Mouse (Mus musculus) hindbrain, postnatal 0 days (tissue): ENCODE results near the gene Mutyh. TPM values are rescaled to one million over a fixed set of nuclear protein-coding genes. Genes with fewer than 3 reads are reported as not detected.

Source experiments
- ATAC-seq: fragments of 200-750 bp; cut with Nextera tagmentation; 2 replicates; pipeline ENCODE4 v1.8.0; 2017; ENCODE audit warnings: mild to moderate bottlenecking, moderate TSS enrichment, moderate library complexity
- DNase-seq: peaks from one replicate; pipeline ENCODE4 v3.0.0-alpha.2; 2015; ENCODE audit warnings: low spot score
- H3K27ac ChIP-seq: fragments of 300-500 bp; sonication (generic); 2 replicates; pipeline ENCODE4 v1.5.1; 2014; ENCODE audit warnings: mild to moderate bottlenecking
- H3K27me3 ChIP-seq: fragments of 300-500 bp; sonication (generic); 2 replicates; pipeline ENCODE4 v1.6.1; 2014; ENCODE audit warnings: low read length, mixed read lengths; ENCODE audit not compliant: insufficient read depth
- H3K36me3 ChIP-seq: fragments of 300-500 bp; sonication (generic); 2 replicates; pipeline ENCODE4 v1.6.1; 2014; ENCODE audit warnings: low read length, mixed read lengths; ENCODE audit not compliant: insufficient read depth
- H3K4me1 ChIP-seq: fragments of 300-500 bp; sonication (generic); 2 replicates; pipeline ENCODE4 v1.6.1; 2014; ENCODE audit warnings: antibody characterized with exemption, low read length, mixed read lengths; ENCODE audit not compliant: insufficient read depth
- H3K4me2 ChIP-seq: fragments of 300-500 bp; sonication (generic); 2 replicates; pipeline ENCODE4 v1.6.1; 2014; ENCODE audit warnings: low read depth, mild to moderate bottlenecking, low read length, moderate library complexity, mixed read lengths
- H3K4me3 ChIP-seq: fragments of 300-500 bp; sonication (generic); 2 replicates; pipeline ENCODE4 v1.5.1; 2014; ENCODE audit warnings: low read length
- H3K9ac ChIP-seq: fragments of 300-500 bp; sonication (generic); replicated peaks from 2 replicates; pipeline ENCODE4 v1.6.1; 2014; ENCODE audit warnings: mild to moderate bottlenecking, low read length, moderate library complexity, mixed read lengths
- H3K9me3 ChIP-seq: fragments of 300-500 bp; sonication (generic); 2 replicates; pipeline ENCODE4 v1.6.1; 2016; ENCODE audit warnings: low read length, mixed read lengths
- CTCF ChIP-seq: IDR thresholded peaks from 2 replicates; pipeline ENCODE4 v1.5.1; 2016; ENCODE audit warnings: antibody characterized with exemption, control low read depth, low read depth
- WGBS: fragments of 180-500 bp; shearing (Covaris S2); extraction: QIAGEN DNeasy Blood & Tissue Kit; methylation state at CpG from one replicate; pipeline ENCODE4 v1.1.7; 2014; 5-methylcytosine and 5-hydroxymethylcytosine counted together
- polyA plus RNA-seq: library from polyadenylated mRNA; unstranded; fragments of >200 nt; fragmentation: Nextera tagmentation; extraction: Ambion mirVana; gene quantifications from 2 replicates; pipeline ENCODE4 v1.2.1, GENCODE M21; 2015
- total RNA-seq: library from RNA; depleted of rRNA; stranded (reverse); fragments of >200 nt; gene quantifications from 2 replicates; pipeline ENCODE4 v1.2.3, GENCODE M21; 2014; rRNA removed

Gene Mutyh
- total and polyA plus RNA-seq, 2 experiments from 2014 or later, result 5.6 to 12.5 TPM

- ATAC-seq (no peak), DNase-seq (peak; percentile 10)
- 39% methylated on average over 10 of the region's 10 CpGs for WGBS
- TF ChIP-seq CTCF, result no peak
- no peak overlapping the region for H3K27ac ChIP-seq
- H3K9ac ChIP-seq, result no peak overlapping the region
- H3K27me3 ChIP-seq, result no peaks in the 10 kb centered on the region
- H3K36me3 ChIP-seq, result no peaks in the 10 kb centered on the region
- H3K4me2 ChIP-seq, result no peak overlapping the region
- no peaks in the 10 kb centered on the region for H3K9me3 ChIP-seq
- no peaks in the 10 kb centered on the region; the same call in 1 of the 2 replicates for H3K4me1 ChIP-seq
- H3K4me3 ChIP-seq, result no peak overlapping the region
These were observed 49.7 kb downstream of the Mutyh start for GRCm38 (mm10) chr4:116857203-116857602.

GRCm38 (mm10) chr4:116859711-116860110 is 52.2 kb downstream of the Mutyh start:
- no peak overlapping the region for H3K27ac ChIP-seq
- H3K9me3 ChIP-seq, result no peaks in the 10 kb centered on the region
- no peak for TF ChIP-seq CTCF
- no peak for ATAC-seq
- H3K9ac ChIP-seq, result no peak overlapping the region
- 74% methylated on average over 5 of the region's 5 CpGs for WGBS
- H3K4me1 ChIP-seq, result no peaks in the 10 kb centered on the region; the same call in 1 of the 2 replicates
- DNase-seq, result no peak
- H3K27me3 ChIP-seq, result no peaks in the 10 kb centered on the region
- H3K4me2 ChIP-seq, result no peak overlapping the region
- H3K36me3 ChIP-seq, result no peaks in the 10 kb centered on the region
- no peak overlapping the region for H3K4me3 ChIP-seq

- 64% methylated on average over 8 of the region's 8 CpGs for WGBS
- no peak overlapping the region for H3K4me2 ChIP-seq
- no peak for ATAC-seq
These were observed 54.5 kb downstream of the Mutyh start for GRCm38 (mm10) chr4:116862023-116862422.

More at GRCm38 (mm10) chr4:116862023-116862422, 54.5 kb downstream of the Mutyh start:
- no peak overlapping the region for H3K9ac ChIP-seq
- no peaks in the 10 kb centered on the region for H3K36me3 ChIP-seq
- DNase-seq, result no peak
- H3K4me1 ChIP-seq, result no peaks in the 10 kb centered on the region
- H3K27me3 ChIP-seq, result no peaks in the 10 kb centered on the region
- no peak overlapping the region for H3K27ac ChIP-seq
- no peaks in the 10 kb centered on the region for H3K9me3 ChIP-seq
- TF ChIP-seq CTCF, result no peak
- no peak overlapping the region for H3K4me3 ChIP-seq

Other genes with a start within 250 kb of the Mutyh start
- 1.1 and 3.7 TPM in 2 replicates for gene Ccdc17, start 211.1 kb upstream of the Mutyh start, total RNA-seq
- 4.2 and 5.8 TPM in 2 replicates for gene Ccdc17, start 211.1 kb upstream of the Mutyh start, polyA plus RNA-seq
- gene Nasp, start 179.8 kb upstream of the Mutyh start, total RNA-seq, result 40.5 and 53.2 TPM in 2 replicates
- 73.9 and 78.7 TPM in 2 replicates for gene Nasp, start 179.8 kb upstream of the Mutyh start, polyA plus RNA-seq
- 523 and 571 TPM in 2 replicates for gene Akr1a1, start 156.0 kb upstream of the Mutyh start, total RNA-seq
- 752 and 790 TPM in 2 replicates for gene Akr1a1, start 156.0 kb upstream of the Mutyh start, polyA plus RNA-seq
- gene Prdx1, start 122.2 kb upstream of the Mutyh start, total RNA-seq, result 119 and 136 TPM in 2 replicates
- 589 and 626 TPM in 2 replicates for gene Prdx1, start 122.2 kb upstream of the Mutyh start, polyA plus RNA-seq
- 20.5 and 20.6 TPM in 2 replicates for gene Mmachc, start 99.3 kb upstream of the Mutyh start, total RNA-seq
- gene Mmachc, start 99.3 kb upstream of the Mutyh start, polyA plus RNA-seq, result 20.2 TPM in 2 replicates
- gene Ccdc163, start 99.2 kb upstream of the Mutyh start, total RNA-seq, result 11.5 and 26.7 TPM in 2 replicates
- gene Ccdc163, start 99.2 kb upstream of the Mutyh start, polyA plus RNA-seq, result 9.4 and 10.0 TPM in 2 replicates
- 2.1 and 2.8 TPM in 2 replicates for gene Tesk2, start 86.8 kb upstream of the Mutyh start, total RNA-seq
- 2.2 and 2.5 TPM in 2 replicates for gene Tesk2, start 86.8 kb upstream of the Mutyh start, polyA plus RNA-seq
- gene Toe1, start 83 bp upstream of the Mutyh start, total RNA-seq, result 40.0 and 43.2 TPM in 2 replicates
- 21.4 and 22.7 TPM in 2 replicates for gene Toe1, start 83 bp upstream of the Mutyh start, polyA plus RNA-seq
- 4.1 and 4.9 TPM in 2 replicates for gene Hpdl, start 14.0 kb downstream of the Mutyh start, total RNA-seq
- 1.6 and 2.0 TPM in 2 replicates for gene Hpdl, start 14.0 kb downstream of the Mutyh start, polyA plus RNA-seq
- 21.3 and 25.8 TPM in 2 replicates for gene Zswim5, start 69.7 kb downstream of the Mutyh start, total RNA-seq
- 2.3 and 2.4 TPM in 2 replicates for gene Zswim5, start 69.7 kb downstream of the Mutyh start, polyA plus RNA-seq
- gene Urod, start 186.7 kb downstream of the Mutyh start, total RNA-seq, result 40.7 and 64.4 TPM in 2 replicates
- 52.2 and 54.0 TPM in 2 replicates for gene Urod, start 186.7 kb downstream of the Mutyh start, polyA plus RNA-seq
- 47.4 and 49.5 TPM in 2 replicates for gene Hectd3, start 187.6 kb downstream of the Mutyh start, total RNA-seq
- gene Hectd3, start 187.6 kb downstream of the Mutyh start, polyA plus RNA-seq, result 18.5 and 20.2 TPM in 2 replicates
- gene Eif2b3, start 211.7 kb downstream of the Mutyh start, total RNA-seq, result 13.1 and 16.7 TPM in 2 replicates
- 56.9 and 58.5 TPM in 2 replicates for gene Eif2b3, start 211.7 kb downstream of the Mutyh start, polyA plus RNA-seq